Mouse (Mus musculus) thymus, adult 18-20 months (tissue): ENCODE results near the gene Rps16.

Source experiments
- DNase-seq, 2 experiments: peaks; one replicate each; pipeline ENCODE4 v3.0.0; 2022; ENCODE audit warnings: mixed read lengths in 2 of 2

Gene Rps16

DNA sequence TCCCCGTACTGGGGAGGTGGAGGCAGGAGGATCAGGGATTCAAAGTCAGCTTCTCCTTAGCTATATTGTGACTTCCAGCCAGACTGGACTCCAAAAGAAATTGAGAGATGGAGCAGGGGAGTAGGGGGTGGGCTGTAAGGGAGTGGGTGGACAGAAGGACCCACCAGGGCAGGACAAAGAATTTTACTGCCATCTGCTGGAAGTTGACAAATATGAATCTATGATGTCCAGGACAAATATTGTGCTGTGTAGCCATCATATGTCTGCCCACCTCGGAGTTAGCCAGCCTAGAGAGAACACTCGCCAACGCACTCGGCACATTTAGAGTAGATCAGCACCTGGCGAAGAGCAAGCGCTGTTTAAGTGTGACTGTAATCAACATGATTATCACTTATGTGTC lies 1.9 kb upstream of the Rps16 start:
- no peak for DNase-seq

DNA sequence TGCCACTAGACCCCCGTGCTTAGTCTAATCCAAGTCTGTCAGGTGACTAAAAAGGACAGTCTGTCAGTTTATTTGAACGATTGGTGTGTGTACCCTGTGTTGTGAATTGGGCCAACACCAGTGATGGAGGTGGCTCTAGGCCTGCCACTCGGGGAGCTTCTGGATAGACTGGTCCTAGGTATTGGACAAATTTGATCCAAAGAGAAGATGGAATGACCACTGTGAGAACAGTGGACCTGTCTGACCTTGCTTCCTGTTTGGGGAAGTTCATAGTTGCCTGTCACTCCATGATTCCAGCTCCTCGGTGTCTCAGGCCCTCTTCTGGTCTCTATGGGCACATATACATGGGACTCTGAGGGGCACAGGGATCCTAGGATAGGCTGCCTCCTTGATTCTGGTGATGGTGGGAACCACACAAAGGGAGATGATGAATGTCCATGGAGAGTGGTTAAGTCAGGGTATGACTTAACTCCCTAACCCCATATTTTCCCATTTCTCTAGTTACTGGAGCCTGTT lies 1.3 kb downstream of the Rps16 start:
- DNase-seq, result no peak

DNA sequence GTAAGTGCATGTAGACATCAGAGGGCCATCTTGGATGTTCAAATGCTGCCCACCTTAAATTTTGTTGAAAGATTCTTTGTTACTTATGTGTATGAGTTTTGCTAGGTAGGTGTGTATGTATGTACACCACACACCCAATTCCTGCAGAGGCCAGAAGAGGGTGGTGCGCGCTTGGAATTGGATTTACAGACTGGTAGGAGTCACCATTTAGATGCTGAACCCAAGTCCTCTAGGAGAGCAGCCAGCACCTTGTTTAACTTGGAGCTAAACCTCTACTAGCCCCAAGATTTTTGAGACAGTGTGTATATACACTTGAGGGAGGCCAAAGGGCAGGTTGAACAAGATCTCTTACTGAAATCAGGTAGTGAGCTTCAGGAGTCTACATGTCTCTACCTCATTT lies 2.8 kb downstream of the Rps16 start:
- no peak for DNase-seq

DNA sequence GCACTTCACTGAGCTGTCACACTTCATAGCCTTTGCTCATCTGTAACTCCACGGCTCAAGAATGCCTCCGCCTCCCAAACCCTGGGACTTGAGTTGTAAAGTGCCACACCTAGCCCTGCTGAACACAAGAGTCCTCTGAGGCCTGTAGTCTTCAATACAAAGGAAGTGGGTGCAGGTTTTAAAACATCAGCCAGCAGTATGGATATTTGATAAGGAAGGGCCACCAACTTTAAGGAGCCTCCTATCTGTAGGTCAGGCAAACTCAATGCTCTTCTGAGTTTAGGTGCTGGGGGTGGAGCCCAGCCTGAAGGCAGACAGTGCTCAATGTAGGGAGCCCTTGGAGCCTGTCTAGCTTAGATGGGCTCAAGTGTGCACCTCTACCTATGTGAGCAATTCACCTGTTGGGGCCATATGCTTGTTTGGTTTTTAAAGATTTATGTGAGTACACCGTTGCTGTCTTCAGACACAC lies 3.7 kb downstream of the Rps16 start:
- no peak for DNase-seq

DNA sequence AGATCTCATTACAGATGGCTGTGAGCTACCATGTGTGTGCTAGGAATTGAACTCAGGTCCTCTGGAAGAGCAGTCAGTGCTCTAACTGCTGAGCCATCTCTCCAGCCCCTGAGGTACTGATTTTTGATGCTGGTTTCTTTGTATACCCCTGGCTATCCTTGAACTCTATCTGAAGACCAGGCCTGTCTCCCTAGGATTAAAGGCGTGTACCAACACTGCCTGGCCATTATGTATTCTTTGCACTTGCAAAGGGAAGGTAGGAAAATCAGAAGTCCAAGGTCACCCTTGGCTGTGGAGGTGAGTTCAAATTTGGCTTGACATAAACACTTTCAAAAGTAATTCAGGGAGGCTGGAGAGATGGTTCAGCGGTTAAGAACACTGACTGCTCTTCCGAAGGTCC lies 4.1 kb downstream of the Rps16 start:
- DNase-seq, result no peak

DNA sequence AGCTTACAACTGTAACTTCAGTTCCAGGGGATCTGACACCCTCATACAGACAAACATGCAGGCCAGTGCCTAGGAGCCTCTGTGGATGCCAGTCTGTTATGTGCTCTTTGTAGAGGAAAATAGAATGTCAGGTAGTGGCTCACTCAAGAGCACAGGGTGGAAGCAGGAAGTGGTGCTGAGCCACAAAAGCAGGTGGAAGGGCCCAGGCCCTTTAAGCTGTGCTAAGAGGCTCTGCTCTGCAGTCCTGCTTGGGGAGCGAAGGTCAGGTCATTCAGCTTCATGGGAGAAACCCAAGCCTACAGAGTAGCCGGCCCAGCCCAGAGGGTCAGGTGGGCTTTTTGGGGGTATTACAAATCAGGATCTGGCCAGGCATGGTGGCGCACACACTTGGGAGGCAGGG lies 4.8 kb downstream of the Rps16 start:
- DNase-seq, result peak; percentile 42 to 61

DNA sequence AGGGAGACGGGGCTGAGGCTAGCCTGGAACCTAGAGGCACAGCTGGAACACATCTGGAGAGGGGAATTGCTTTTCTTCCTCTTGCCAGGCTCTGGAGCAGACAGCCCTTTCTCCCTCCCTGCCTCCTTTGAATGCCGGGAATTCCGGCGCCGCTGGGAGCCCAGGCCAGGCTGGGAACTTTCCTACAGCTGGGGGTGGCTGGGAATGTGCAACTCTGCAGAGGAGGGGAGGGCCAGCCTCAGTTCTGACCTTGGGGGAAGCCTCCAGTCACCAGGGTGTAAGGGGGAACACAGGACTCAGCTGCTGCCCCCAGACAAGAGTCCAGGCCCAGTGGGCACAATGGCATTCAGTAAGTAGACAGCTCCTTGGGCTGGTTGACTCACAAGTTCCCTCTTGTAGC lies 6.5 kb downstream of the Rps16 start:
- no peak for DNase-seq

DNA sequence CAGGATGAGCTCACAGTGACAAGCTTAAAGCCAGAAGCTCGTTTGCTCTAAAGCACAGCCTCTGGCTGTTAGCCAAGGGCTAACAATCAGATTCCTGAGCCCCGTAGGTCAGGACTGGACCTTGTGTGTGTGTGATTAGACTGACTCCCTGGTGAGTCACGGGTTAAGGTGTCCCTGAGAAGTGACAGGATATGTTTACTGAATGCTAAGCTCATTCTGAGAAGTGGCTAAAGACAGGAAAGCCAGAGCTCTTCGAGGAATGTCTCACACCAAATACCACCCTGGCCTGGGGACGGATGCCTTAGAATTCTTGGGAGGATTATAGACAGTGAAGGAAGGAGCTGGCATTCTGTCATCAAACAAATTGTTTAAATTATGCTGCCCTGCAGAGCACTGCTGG lies 7.5 kb downstream of the Rps16 start:
- no peak for DNase-seq

DNA sequence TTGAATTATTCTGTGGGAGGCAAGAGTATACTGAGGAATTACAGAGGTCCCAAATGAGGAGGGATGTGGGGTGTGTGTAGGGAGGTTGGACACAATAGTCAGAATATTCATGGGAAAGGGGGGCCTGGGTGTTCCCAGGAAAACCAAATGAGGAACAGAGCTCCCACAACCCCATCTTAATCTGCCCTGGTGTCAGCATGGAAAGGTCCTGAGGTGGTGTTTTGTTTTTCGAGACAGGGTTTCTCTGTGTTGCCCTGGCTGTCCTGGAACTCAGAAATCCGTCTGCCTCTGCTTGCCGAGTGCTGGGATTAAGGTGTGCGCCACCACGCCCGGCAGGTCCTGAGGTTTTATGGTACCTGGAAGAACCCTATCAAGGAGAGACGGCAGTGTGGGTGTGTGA lies 8.0 kb downstream of the Rps16 start:
- no peak for DNase-seq

DNA sequence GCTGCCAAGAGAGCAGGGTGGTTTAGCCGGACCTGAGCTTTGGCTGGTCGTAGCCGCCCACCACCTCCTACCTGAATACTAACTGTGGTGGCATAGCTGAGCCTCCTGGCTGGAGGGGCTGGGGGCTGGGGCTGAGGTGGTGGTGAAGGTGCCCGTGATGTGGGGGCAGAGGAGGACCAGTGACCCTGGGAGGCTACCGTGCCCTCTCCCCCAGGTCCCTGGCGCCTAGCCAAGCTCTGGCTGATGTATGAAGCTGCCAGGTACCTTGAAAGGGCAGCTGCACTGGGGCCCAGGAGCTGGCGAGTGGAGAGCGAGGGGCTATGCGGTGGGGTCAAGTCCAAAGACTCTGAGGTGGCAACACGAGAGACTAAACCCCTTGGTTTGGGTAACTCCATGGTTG lies 9.4 kb downstream of the Rps16 start:
- no peak for DNase-seq

DNA sequence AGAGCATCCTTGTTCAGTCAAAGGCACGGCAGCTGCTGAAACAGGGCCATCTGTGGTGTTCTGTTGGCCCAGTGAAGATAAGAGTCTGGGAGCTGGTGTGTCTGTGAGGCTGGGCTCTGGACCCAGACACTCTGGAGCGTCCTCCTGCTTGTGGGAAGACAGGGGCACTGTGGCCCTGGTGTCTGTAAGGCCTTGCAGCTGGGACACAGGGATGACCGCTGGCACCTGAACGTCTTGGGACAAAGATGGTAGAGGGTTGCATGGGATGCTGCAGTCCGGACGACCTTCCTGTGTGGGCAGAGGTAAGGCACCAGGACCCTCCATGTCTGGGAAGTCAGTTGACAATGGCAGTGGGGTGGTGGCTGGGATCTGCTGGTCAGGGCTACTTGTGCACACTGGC lies 9.8 kb downstream of the Rps16 start:
- DNase-seq, result no peak

DNA sequence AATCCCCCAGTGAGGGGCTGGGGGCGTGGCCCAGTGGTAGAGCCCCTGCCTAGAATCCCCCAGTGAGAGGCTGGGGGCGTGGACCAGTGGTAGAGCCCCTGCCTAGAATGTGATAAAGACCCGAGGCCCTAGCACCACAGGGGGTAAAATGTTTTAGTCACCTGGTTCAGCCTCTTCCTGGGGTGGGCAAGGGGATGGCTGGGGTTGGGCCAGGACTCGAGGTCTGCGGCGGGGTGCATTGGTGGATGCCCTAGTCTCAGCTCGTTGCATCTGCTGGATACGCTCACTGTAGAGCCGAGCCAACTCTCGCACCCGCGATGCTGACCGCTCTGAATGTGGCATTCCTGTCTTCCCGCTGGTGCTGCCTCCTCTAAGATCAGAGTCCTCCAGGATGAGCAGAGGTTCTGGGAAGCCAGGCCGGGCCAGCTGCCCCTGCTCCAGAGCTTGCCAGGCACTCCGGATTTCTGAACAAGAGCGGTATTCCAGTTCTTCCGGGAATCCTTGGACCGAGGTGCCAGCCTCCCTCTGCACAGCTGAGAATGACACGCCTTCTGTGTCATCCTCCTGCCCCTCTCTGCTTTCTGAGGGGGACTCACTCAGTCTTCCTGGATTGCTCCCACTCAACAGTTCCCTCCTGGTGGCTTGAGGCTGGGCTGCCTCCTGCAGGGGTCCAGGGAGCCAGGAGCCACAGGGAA lies 11.3 kb downstream of the Rps16 start:
- DNase-seq, result peak in 1 of 2 experiments; percentile 8

DNA sequence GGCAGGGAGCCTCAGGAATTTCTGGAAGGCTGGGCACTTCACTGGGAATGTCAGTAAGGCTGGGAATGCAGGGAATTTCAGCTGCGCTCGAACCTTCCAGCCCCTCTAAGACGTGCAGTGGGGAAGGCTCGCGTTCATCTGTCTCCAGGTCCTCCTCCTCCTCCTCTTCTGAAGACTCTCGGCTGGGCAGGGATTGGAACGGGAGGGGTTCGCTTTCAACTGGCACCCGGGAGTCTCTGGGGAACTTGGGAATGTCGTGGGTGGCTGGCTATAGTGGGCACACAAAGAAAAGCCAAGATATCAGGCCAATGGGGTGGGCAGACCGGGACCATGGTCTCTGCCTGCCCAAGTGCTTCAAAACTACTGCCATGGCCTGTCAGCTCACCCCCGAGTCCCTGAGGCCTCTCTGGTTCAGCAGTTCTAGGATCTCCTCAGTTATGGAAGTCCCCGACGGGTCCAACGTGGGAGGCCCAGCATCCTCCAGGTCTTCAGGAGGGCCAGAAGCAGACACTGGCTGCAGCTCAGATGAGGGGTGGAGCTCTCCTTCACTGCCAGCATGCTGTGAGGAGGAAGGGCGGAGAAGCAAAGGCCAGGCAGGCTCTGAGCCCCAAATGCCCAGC lies 12.1 kb downstream of the Rps16 start:
- DNase-seq, result no peak

DNA sequence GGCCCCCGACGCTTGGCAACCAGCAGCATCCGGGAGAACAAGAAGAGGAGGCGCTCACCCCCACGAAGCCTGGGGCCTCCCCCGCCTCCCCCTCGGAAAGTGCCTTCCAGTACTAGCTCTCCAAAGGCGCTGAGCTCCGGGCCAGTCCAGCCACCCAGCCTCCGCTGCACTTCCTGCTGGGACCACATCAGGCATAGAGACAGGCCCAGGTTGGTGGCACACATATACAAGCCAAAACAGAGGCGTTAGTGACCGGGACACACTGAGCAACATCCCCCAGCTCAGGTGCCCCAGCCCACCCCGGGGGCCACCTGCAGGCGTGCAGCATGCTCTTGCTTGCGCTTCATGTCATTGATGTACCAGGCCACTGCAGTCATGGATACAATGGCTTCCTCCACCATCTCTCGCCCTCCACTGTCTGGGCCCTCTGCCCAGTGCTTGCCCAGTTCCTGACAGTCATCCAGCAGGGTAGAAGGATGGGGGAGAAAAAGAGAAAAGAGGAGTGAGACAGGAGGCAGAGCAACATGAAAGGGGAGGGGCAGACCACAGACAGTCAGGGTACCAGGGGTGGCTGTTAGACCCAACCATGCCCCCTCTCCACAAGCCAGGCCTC lies 17.3 kb downstream of the Rps16 start:
- DNase-seq, result no peak

DNA sequence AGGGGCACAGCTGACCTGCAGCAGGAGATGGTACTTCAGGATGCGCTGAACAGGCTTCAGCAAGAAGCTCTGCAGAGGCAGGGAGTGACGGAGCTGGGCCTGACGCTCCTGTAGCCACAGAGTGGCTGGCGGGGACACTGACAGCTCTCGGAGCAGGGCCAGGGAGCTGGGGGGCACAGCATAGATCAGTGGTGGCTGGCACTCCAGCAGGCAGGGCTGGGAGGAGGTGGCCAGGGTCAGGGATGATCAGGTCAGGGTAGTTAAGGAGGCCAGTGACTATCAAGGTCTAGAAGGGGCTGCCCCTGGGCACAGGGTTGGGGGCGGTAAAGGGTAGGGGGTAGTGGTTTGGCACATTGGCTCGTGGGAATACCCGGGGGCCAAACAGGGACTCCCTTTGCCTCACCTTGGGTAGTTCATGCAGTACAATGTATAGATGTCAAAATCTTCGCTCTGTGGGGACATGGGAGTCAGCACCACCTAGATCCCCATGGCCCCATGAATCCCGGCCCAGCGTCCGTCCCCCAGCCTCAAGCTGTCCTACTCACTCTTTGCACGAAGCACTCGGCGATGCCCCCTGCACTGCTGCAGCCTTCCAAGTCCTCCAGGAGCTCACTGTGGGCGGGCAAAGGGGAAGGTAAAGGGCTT lies 17.9 kb downstream of the Rps16 start:
- no peak for DNase-seq

DNA sequence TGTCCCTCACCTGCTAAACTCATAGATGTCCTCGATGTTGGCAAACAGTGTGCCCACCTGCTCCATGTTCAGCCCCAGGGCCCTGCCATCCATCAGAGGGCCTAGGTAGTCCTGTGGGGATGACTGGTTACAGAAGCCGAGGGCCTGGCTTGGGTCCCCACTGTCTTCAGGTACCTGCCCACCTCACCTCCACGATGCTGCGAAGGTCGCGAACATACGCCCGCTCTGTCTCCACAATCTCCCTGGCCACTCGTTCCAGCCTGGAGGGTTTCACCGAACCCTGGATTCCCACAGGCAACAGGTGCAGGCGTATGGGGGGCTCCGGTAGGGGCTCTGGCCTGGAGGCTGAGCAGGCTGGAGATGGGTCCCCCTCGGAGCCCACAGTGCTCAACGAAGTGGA lies 19.6 kb downstream of the Rps16 start:
- no peak for DNase-seq

DNA sequence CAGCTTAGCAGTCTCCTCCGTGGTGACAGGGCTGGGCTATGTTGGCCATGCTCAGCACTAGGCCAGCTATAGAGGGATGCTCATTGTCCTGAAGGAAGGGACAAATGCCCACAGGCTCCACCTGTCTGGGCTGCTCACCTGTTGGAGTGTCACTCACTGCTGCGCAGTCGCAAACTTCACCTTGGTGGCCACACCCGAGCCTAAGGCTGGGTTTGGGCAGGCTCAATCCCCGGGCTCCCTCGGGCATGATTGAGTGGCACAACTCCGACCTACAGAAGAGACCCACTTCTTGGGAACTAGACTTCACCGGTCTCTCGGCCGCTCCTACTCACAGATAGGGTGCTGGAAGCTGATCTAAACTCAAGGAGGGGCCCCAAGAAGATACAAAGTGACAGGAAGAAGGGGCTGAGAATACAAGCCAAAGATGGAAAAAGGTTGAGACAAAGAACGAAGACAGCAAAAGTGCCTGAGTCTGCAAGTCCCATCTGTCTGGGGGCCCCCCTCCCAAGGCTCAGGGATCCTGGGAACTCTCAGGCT lies 20.6 kb downstream of the Rps16 start:
- DNase-seq, result peak in 1 of 2 experiments; percentile 47

DNA sequence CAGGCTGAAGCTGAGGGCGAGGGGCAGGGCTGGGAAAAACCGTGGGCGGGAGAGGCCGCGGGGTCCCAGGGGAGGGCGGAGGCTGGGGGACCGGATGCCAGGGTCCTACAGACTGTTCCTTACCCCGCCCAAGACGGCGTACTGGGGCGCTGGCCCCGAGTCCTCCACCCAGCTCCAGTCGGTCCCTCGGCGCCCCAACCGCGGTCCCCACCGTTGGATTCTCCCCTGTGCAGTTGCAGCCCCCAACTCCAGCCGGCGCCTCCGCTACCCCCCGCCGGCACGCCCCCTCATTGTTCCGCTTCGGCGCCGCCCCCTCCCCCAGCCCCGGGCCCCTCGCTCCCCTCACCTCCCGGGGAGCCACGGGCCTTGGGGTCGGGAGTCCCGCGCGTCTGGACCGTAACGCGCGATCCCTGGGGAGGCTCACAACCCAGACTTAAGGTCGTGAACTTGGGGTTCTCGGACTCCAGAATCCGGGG lies 21.1 kb downstream of the Rps16 start:
- peak; percentile 74 to 81 for DNase-seq

DNA sequence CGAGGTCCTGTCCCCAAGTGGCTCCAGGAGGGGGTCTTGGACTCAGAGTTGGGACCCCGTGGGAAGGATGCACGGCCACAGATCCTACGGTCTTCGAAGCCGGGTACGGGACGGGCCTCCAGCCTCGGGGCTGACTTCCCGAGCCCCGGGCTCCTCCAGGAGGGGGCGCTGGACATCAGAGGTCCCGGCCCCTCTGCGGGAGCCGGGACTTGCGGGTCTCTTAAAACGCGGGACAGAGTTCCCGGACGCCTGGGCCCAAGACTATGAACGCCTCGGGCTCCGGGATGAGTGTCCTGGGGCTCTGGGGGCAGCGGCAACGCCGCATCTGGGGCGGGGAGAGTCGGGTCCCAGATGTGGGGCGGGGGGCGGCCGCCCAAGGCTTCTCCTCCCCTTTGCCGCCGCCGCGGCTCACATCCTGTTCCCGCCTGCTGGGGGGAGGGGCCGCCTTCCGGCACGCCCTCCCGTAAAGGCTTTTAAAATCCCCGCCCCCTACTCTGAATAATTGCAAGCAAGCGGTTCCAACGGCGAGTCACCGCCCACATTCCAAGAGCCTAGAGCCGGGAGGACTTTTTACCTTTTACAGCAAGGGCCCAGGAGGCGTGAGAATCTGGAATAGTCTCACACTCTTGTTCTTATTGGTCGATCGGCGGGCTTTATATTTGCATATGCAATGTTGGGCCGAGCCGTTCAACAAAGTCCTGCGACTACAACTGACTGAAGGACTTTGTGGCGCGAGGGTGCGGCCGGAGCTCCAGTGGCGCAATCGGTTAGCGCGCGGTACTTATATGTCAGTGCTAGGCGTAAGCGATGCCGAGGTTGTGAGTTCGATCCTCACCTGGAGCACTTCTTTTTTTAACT lies 22.0 kb downstream of the Rps16 start, which contains the start of gene Plekhg2:
Gene Plekhg2 (minus strand): TSS at position 349 of the 858 bp plus-strand sequence.
- peak; percentile 94 to 97 for DNase-seq

DNA sequence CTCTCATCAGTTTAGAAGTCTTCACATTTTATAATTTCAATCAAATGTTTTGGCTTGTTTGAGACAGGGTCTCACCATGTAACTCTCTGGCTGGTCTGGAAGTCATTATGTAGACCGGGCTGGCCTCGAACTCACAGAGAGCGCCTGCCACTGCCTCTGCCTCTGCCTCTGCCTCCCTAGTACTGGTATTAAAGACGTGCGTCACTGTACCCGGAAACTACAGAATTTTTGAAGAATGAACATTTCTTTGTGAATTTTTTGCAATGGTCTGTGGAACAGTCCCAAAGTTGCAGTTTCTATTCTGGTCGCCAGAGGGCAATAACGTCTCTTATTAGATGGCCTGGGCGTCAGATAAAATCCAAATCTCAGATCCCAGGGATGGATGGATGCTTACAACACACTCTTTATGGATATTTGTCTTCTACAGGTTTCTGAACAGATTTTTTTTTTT lies 22.7 kb downstream of the Rps16 start:
- peak in 1 of 2 experiments; percentile 74 for DNase-seq

DNA sequence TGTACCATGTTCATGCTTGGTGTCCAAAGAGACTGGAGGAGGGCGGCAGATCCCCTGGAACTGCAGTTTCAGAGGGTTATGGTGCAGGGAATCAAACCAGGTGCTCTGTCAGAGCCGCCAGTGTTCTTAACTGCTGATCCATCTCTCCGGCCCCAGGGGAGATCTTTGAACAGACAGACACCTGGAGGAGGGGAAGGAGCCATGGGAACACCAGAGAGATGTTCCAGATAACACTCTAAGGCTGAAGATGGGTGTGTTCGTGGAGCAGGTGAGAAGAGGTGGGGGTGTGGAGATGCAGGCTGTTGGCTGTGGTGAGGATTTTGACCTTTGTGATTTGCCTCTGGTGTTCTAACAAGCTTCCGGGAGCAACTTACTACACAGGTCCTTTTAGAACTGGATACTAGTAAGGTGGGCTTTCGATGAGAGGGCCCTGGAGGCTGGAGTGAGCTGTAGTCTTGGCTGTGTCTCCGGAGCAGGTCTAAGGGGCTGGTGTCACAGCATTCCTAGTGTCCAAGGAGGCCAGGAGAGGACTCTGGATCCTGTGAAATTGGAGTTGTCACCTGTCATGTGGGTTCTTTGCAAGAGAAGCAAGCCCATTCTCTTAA lies 23.5 kb downstream of the Rps16 start:
- DNase-seq, result no peak
